Mouse (Mus musculus) MN1 (cell line): ENCODE results near the gene Ly6g6c.

Experiments
- DNase-seq: peaks from one replicate; pipeline ENCODE4 v3.0.0-alpha.2; 2016; ENCODE audit warnings: low spot score

Ly6g6c gene

DNA sequence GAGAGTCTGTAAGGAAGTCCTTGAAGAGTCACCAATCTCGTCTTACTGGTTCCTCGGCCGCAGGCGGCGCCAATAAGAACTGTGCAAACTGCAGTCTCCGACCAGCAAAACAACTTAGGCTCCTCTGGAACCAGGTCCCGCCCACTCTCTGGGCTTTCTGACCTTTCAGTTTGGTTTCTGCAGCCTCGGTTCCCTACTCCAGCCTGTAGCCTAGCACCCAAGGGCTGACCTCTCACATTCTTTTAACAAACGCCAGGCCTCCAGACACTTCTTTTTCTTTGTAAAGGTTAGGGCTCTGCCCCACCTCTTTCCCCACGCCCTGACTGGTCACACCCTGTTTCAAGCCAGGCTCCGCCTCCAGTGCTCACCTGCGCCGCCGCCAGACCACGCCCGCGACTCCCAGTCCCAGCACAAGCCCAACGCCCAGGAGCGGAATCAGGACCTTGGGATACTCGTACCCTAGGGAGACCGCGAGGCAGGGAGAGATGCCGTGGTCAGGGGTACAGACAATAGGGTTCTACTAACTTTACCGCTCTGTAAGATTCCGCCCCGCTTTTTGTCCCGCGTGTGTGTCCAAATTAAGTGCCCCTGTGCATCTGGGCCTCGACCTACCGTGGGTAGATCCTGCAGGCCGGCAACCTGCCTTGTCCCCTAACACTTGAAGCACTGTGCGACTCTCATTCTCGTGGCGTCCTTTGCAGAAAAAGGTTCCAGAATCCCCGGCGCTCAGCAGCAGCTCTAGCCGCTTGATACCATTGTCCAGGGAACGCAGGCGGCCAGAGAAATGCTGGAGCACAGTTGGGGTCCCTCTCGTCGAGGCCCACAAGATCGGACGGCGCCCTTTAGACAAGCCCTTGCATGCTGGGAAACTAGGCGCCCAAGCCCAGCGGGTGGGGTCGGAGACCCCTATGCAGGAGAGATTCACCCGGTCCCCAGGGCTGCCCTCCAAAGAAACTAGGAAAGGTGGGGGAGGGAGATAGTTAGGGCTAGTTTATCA, at the start of gene Ly6g6c:
Gene Ly6g6c, plus strand, starts transcription at position 438 of the 997 bp plus-strand sequence.
- no peak for DNase-seq

- peak; percentile 94 for DNase-seq
Measured at GRCm38 (mm10) chr17:35016376-35016775, 48.8 kb upstream of the Ly6g6c start, which contains the start of gene Vwa7. TSS of gene Vwa7 (plus strand) at chr17:35016579.

- no peak for DNase-seq
Measured at GRCm38 (mm10) chr17:35016791-35017705, 48.1 kb upstream of the Ly6g6c start.

- no peak for DNase-seq
Measured at GRCm38 (mm10) chr17:35017706-35018030, 47.5 kb upstream of the Ly6g6c start.

DNA sequence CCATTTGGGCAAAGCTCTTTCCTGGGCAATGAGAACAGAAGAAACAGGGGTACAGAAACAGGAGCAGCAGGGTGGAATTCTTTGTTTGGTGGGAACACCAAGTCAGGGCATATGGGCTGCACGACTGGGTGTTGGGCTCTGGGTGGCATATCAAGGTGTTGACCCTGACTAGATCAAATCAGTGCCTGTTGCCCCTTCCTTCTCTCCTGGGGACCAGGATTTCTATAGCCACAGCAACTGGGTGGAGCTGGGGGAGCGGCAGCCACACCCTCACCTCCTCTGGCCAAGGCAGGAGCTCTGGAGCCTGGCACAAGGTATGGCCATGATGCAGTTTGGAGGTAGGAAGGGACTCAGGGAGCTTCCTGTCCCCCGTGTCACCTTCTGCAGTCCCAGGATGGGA, 47.0 kb upstream of the Ly6g6c start:
- DNase-seq = no peak

- DNase-seq = no peak
Measured at GRCm38 (mm10) chr17:35019894-35020293, 45.3 kb upstream of the Ly6g6c start.

GRCm38 (mm10) chr17:35020551-35020950, 44.6 kb upstream of the Ly6g6c start:
- no peak for DNase-seq

DNA sequence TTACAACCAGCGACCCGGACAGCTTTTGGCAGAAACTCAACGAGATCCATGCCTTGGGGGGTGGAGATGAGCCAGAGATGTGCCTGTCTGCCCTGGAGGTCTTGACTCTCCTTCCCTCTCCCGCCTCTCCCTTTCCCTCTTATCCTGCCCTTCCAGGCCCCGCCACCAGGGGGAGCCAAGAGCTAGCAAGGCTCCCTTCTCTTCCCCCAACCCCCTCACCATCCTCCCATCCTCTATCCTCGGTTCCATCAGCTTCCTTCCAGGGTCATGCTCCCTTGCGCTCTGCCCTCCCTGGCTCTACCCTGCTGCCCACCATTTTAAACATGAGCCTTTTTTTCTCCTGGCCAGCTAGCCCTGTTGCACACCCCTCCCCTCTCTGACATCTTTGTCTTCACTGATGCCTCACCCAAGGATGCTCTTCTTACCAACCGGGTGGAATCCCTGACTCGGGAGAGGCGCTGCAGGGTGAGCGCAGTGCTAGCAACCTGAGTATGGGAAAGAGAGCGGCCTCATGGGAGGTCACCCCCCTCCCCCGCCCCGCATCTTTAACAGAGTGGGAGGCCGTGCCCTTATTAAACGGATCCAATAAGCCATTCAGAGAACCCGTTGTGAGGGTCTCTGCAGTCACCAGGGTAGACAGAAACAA, 43.9 kb upstream of the Ly6g6c start:
- DNase-seq = peak; percentile 89

GRCm38 (mm10) chr17:35021842-35022477, 43.2 kb upstream of the Ly6g6c start:
- DNase-seq = peak; percentile 55

GRCm38 (mm10) chr17:35022541-35023060, 42.6 kb upstream of the Ly6g6c start:
- no peak for DNase-seq

DNA sequence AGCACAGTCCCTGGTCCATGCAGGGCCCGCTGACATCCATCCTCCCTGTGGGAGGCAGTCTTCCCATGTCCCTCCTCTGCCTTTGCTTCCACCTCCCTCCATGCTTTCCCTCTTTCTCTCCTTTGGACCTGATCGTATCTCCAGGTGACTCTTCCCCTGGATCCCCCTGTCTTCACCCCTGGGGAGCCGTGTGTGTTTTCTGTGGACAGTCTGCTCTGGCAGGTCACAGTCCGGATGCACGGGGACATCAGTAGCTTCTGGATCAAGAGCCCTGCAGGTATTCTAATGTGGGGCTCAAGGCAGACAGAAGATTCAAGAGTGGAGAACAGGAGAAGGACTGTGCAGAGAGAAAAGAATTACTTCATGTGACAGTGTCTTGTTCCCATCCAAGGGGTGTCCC, 42.0 kb upstream of the Ly6g6c start:
- no peak for DNase-seq

DNA sequence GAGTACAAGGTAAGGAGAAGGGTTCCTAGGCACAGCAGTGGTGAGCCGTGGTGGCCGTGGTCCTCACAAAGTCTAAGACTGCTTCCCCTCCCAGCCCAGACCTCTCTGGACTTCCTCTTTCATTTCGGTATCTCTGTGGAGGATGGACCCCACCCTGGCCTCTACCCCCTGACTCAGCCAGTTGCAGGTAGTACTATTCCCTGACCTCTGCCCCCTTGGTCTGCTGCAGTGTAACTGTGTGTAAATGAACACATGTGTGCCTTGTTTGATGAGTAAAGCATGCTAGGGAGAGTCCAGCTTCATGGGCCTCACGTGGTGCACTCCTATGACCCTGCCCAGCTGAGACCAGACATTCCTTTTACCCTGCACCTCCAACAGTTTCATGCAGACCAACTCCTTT, 41.4 kb upstream of the Ly6g6c start:
- no peak for DNase-seq

- DNase-seq = no peak
Measured at GRCm38 (mm10) chr17:35024261-35024660, 40.9 kb upstream of the Ly6g6c start.

DNA sequence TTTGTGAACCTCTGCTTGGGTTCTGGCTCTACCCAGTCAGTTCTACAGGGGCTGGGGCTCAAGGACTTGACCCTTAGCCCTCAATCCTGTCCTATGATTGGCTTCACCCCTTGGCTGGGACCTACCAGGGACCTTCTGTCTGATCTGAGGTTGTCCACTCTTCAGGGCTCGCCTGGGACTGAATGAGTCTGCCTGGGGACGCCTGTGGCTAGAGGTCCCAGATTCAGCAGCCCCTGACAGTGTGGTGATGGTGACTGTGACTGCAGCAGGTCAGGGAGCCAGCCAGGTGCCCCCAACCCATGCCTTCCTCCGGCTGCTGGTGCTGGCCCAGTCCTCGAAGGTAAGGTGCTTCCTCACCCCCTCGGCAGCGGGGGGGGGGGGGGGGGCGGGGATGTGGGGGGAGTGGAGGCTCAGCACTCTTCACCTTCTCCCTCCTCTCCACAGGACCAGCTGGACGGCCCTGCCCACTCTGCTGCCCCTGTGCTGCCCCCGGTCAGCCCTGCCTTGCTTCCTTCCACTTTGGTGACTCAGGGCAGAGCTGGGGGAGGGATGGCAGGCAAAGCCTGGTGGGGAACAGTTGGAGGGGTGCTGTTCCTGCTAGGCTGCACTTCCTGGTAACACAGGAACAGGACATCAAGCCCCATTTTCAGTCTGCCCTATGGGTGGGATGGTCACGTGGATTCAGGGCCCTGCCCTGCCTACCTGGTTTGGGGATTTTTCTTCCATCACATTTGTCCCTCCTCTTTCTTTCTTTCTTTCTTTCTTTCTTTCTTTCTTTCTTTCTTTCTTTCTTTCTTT, 40.3 kb upstream of the Ly6g6c start:
- DNase-seq = no peak

GRCm38 (mm10) chr17:35026206-35026605, 39.0 kb upstream of the Ly6g6c start:
- DNase-seq = no peak

GRCm38 (mm10) chr17:35027277-35028068, 37.7 kb upstream of the Ly6g6c start, which contains the start of gene Sapcd1:
TSS of gene Sapcd1 (minus strand) at chr17:35028016.
- DNase-seq = peak; percentile 63

DNA sequence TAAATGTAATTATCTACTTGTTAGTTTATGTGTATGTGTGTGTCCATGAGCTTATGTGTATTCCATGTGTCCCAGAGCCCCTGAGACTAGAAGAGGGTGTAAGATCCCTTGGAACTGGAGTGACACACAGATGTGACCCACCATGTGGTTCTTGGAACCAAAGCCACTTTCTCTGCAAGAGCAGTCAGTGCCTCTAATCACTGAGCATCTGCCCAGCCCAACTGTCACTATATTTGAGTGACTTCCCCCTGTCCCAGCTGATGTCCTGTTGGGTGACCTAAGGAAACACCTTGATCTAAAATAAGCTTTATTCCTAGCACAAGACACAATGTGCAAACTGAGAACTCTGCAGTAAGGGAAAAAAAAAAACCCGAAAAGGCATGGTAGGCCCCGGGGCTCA, 36.9 kb upstream of the Ly6g6c start:
- no peak for DNase-seq

DNA sequence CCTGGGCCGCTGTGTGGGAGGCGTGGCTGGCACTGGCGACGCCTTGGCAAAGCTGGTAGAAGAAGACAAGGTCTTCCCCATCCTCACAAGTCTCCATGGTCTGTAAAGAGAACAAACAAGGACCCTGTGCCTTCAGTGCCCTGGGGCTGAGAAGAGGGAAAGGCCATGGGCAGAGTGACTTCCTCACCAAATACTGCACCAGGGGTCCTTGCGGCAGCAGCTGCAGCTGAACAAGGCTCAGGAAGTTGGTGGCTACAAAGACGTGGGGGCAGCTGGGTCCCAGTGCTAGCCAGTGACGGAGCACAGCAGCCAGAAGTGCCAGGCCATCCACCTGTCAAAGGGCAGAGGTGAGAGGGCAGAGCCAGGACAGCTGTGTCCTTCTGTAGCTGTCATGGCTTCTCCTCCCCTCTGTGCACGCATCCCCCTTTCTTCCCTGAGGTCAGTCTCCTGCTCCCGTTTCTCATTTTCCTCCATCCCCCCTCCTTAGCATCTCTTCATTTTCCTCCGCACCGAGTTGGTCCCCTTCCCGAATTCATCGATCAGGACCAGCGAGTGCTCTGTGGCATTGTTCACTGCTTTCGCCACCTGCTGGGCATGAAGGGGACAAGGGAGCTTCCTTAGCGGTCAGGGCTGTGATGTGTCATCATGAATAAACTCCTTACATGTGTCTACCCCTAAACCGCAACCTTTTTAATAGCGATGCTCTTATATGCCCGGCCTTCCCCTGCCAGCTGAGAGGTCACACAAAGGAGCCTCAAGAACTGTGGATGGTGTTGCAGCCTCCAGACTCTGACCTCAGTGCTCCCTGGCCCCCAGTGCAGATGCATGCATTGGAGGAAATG, 35.3 kb upstream of the Ly6g6c start:
- no peak for DNase-seq

DNA sequence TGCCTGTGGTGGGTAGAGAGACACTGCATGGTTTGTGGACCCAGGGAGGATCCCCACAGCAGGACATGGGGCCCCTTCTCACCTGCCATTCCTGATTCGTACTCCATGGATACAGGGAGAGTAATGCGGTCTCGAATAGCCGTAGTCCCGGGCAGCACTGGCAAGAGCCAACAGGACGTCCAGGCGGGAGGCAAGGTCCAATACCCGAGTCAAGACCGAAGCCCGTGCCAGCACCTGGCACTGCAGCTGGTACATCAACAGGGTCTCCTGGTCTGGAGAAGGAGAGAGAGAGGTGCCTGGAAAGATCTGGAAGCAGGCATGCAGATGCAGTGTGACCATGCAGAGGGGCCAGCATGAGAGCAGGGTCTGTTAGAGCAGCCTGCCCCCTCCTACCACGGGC, 33.9 kb upstream of the Ly6g6c start:
- DNase-seq = no peak
